Mouse (Mus musculus): ENCODE results near the gene C130074G19Rik. TPM values are rescaled to one million over a fixed set of nuclear protein-coding genes. Genes with fewer than 3 reads are reported as not detected.

C130074G19Rik gene
- 10 to 100 TPM; 41.7 to 43.4 TPM for total RNA-seq (2021)
- long read RNA-seq, experiment 1, partial matches to known transcripts: 0 of 11 reads
- long read RNA-seq, experiment 1, other reads (novel, unspliced or antisense): 10 of 11 reads
- long read RNA-seq, experiment 2, partial matches to known transcripts: 0 of 3 reads
- long read RNA-seq, experiment 2, other reads (novel, unspliced or antisense): 3 of 3 reads

- peak; percentile 83 for DNase-seq
Measured at GRCm38 (mm10) chr1:184882281-184883268, at the start of gene C130074G19Rik. Gene C130074G19Rik, minus strand, starts transcription at chr1:184883218.

- DNase-seq: no peak
Measured at GRCm38 (mm10) chr1:184931097-184931496, 48.1 kb upstream of the C130074G19Rik start.

- DNase-seq: no peak
Measured at GRCm38 (mm10) chr1:184928382-184928781, 45.4 kb upstream of the C130074G19Rik start.

GRCm38 (mm10) chr1:184927911-184928310, 44.9 kb upstream of the C130074G19Rik start:
- DNase-seq: no peak

- DNase-seq: no peak
Measured at GRCm38 (mm10) chr1:184922824-184923223, 39.8 kb upstream of the C130074G19Rik start.

GRCm38 (mm10) chr1:184920057-184920456, 37.0 kb upstream of the C130074G19Rik start:
- no peak for DNase-seq

- no peak for DNase-seq
Measured at GRCm38 (mm10) chr1:184918227-184918888, 35.3 kb upstream of the C130074G19Rik start.

- DNase-seq: no peak
Measured at GRCm38 (mm10) chr1:184912336-184912735, 29.3 kb upstream of the C130074G19Rik start.

- DNase-seq: no peak
Measured at GRCm38 (mm10) chr1:184911861-184912260, 28.8 kb upstream of the C130074G19Rik start.

- peak; percentile 23 for DNase-seq
Measured at GRCm38 (mm10) chr1:184908558-184908957, 25.5 kb upstream of the C130074G19Rik start.

GRCm38 (mm10) chr1:184905904-184906745, 23.1 kb upstream of the C130074G19Rik start:
- no peak for DNase-seq

GRCm38 (mm10) chr1:184905371-184905770, 22.4 kb upstream of the C130074G19Rik start:
- DNase-seq: no peak

- DNase-seq: no peak
Measured at GRCm38 (mm10) chr1:184903697-184904096, 20.7 kb upstream of the C130074G19Rik start.

- DNase-seq: no peak
Measured at GRCm38 (mm10) chr1:184902886-184903285, 19.9 kb upstream of the C130074G19Rik start.

- DNase-seq: no peak
Measured at GRCm38 (mm10) chr1:184897350-184897749, 14.3 kb upstream of the C130074G19Rik start.

- DNase-seq: no peak
Measured at GRCm38 (mm10) chr1:184891998-184892397, 9.0 kb upstream of the C130074G19Rik start.

GRCm38 (mm10) chr1:184889454-184889853, 6.4 kb upstream of the C130074G19Rik start:
- DNase-seq: no peak

- no peak for DNase-seq
Measured at GRCm38 (mm10) chr1:184886160-184886559, 3.1 kb upstream of the C130074G19Rik start.

GRCm38 (mm10) chr1:184881861-184882260, 1.2 kb downstream of the C130074G19Rik start:
- DNase-seq: no peak

- no peak for DNase-seq
Measured at GRCm38 (mm10) chr1:184881211-184881610, 1.8 kb downstream of the C130074G19Rik start.

- DNase-seq: no peak
Measured at GRCm38 (mm10) chr1:184878860-184879259, 4.2 kb downstream of the C130074G19Rik start.

- no peak for DNase-seq
Measured at GRCm38 (mm10) chr1:184877306-184877705, 5.7 kb downstream of the C130074G19Rik start.
